Mouse (Mus musculus) left cerebral cortex, adult 2 months (tissue): ENCODE measurements around the gene Ccr8. TPM values are rescaled to one million over a fixed set of nuclear protein-coding genes. Genes with fewer than 3 reads are reported as not detected.
A peak's percentile ranks its signal among the peaks of the same experiment; 100 is the strongest.

Source experiments
- DNase-seq, 2 experiments: peaks; one replicate each; pipeline ENCODE4 v3.0.0; 2021 to 2022; ENCODE audit warnings: low spot score in 2 of 2, mixed read lengths in 1 of 2; ENCODE audit errors: extremely low spot score in 1 of 2
- H3K27ac ChIP-seq: fragments of 200-600 bp; 2 replicates; pipeline ENCODE4 v1.8.1; 2022
- H3K4me3 ChIP-seq: fragments of 200-600 bp; 2 replicates; pipeline ENCODE4 v1.8.1; 2022
- CTCF ChIP-seq: fragments of 200-600 bp; IDR thresholded peaks from 2 replicates; pipeline ENCODE4 v1.8.1; 2022; ENCODE audit warnings: antibody characterized with exemption, mild to moderate bottlenecking, moderate library complexity
- intact Hi-C: fragments of 180-260 bp; cut with DNase I; formaldehyde crosslinking; loops from one replicate; pipeline ENCODE4 v1.15.1; 2025
- long read RNA-seq, 2 experiments: library from polyadenylated mRNA; stranded (forward); transcript quantifications; one replicate each; pipeline ENCODE4 v2.0.0; 2021; ENCODE audit warnings: borderline mapping rate in 2 of 2
- total RNA-seq, 2 experiments: library from RNA; stranded (reverse); gene quantifications; 2 replicates each; pipeline ENCODE4 v1.2.3; 2021

Ccr8 gene
- not detected for total RNA-seq
- long read RNA-seq, experiment 1 = 0 reads
- long read RNA-seq, experiment 2 = 0 reads

DNA sequence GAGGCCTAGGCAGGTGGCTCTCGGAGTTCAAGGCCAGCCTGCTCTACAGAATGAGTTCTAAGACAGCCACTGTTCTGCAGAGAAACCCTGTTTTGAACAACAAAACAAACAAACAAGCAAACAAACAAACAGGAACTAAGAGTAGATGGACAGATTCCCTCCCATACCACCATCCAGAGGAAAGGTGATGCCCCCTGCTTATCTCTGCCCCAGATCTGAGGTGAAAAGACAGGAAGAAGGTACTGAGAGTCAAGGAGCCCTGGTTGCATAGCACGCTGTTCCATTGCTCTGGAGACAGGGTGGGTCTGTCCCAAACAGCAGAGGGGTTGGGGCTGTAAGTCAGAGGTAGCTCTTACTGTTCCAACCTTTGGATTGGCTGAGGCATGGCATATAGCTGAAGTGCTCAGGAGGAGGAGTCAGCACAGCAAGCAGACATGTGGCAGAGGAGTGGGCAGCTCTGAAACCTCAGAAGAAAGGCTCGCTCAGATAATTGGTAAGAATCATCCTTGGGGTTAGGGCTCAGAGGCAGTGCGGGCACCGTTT is at the start of gene Ccr8:
Gene Ccr8 (plus strand): TSS at position 419 of the 543 bp plus-strand sequence.
- H3K4me3 ChIP-seq = no peak within 1 kb of the TSS
- TF ChIP-seq CTCF = no peak
- intact Hi-C loops = no loop called here

DNA sequence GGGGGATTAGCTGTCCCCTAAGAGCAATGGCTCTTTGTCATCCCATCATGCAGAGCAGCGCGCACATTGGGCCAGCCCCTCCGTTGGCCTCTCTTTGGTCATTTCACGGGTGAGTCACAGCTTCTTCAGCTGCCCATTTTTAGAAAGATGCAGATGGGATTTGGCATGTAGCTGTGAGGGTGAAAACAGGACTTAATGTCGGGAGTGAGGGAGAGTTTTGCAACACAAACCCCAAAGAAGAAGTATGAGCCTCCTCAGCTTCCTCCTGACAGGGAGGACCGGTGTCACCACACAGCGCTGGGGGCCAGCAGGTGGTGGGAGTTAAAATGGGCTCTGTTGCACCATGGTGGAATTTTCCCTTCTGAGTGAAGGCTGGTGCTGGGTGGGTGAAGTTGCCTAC is 48.8 kb upstream of the Ccr8 start:
- no peak for DNase-seq
- intact Hi-C loops = no loop called here
- H3K27ac ChIP-seq = no peak overlapping the region
- H3K4me3 ChIP-seq = no peak overlapping the region
- TF ChIP-seq CTCF = no peak

More for the DNA sequence above, at the start of gene Ccr8:
- H3K27ac ChIP-seq = no peak within 1 kb of the TSS
- no peak for DNase-seq

DNA sequence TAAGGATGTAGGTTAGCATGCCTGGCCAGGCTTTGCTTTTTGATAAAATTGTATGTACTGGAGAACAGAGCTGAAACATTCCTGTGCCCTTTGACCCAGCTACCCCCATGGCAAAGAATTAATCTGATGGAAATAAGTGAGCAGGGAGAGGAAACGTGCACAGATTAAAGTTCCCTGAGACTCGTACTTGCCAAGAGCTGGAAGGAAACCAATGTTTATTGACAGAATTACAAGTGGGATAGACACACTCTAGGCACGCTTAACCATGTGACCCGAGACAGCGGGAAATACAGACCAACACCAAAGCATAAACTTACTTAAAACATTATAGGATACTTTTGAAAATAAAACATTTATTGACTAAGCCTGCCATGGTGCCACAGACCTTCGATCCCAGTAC is 43.4 kb upstream of the Ccr8 start:
- intact Hi-C loops = no loop called here
- TF ChIP-seq CTCF = no peak
- H3K4me3 ChIP-seq = no peak overlapping the region
- H3K27ac ChIP-seq = no peak overlapping the region
- no peak for DNase-seq

DNA sequence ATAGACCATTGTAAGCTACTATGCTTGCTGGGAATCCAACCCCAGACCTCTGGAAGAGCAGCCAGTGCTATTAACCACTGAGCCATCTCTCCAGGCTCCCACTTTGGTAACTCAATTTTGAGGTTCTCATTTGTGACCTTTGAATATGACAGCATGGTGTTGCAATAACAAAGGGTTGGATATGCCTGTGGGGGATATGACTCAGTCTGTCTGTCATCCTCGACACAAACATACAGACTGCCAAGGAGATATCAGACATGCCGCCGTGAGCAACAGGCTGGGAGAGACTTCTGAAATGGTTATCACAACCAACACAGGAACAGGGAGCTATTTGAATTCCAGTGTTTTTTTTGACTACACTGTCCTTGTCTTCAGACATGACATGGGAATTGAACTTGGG is 42.5 kb upstream of the Ccr8 start:
- intact Hi-C loops = no loop called here
- Histone ChIP-seq H3K27ac (no peak overlapping the region), H3K4me3 (no peak overlapping the region)
- no peak for TF ChIP-seq CTCF
- no peak for DNase-seq

DNA sequence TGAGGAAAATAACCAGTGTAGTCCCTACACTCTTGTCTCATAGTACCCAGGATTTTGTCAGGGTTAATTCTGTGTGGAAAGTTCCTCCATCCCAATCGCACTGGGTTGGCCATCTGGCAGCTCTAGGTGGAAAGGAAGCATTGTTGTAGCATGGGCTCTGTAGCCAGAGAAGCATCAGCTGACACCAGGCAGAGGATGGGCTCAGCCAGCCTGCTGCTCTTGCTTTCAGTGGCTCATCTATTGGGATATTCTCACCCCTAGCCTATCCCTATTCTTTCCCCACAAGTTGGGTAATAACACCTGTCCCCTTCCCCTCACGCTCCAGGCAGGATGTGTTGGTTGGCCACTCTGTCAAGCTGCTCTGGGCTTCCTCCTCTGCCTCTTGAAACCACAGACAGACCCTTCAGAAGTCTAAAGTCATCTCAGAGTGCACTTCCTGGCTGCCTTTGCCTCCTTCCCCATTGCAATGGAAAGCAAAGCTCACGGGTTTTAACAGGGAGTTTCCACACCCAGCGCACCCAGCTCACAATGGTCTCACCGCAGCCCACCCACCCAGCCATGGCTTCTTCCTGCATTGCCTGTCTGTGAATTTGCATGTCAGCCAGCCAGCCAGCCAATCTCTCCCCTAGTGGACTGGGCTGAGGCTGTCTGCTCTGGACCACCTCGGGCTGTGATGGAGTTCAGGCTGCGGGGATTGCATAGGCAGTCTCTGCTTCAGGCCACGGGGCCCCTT is 37.2 kb upstream of the Ccr8 start:
- no peak for DNase-seq
- TF ChIP-seq CTCF = no peak
- Histone ChIP-seq H3K27ac (peak overlapping the region; percentile 28; the same call in 1 of the 2 replicates), H3K4me3 (no peak overlapping the region)
- intact Hi-C loops = no loop called here

DNA sequence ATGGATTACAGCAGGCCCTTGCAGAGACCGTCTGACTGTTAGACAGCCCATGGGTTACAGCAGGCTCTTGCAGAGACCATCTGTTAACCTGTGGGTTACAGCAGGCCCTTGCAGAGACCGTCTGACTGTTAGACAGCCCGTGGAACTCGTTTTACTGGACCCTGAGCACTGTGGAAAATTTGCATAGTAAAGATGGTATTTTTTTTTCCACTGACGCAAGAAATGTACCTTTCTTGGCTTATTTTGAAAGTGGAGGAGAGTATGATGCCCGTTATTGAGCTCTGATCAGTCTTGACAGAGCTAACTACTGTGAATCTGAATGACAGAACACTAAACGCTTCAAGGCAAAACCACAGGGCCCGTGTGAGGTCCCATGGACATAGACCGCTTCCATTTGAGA is 35.7 kb upstream of the Ccr8 start:
- no peak for DNase-seq
- intact Hi-C loops = no loop called here
- Histone ChIP-seq H3K27ac (no peak overlapping the region), H3K4me3 (no peak overlapping the region)
- no peak for TF ChIP-seq CTCF

DNA sequence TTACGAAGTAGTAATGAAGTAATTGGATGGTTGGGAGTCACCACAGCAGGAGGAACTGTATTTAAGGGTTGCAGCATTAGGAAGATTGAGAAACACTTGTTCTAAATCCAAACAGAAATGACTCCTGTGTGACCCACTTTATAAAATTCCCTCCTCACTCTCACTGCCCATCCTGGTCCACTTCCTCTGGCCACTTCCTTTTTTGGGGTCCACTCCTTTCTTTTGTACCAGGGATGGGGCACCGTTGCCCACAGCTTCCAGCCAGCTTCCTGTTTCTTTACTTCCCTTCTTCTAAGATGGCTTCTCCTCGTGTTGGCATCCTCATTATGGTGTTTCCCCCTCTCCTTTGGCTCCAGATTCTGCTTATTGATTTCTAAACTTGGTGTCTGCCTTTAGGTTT is 33.2 kb upstream of the Ccr8 start:
- intact Hi-C loops = no loop called here
- Histone ChIP-seq H3K27ac (no peak overlapping the region), H3K4me3 (no peak overlapping the region)
- no peak for DNase-seq
- no peak for TF ChIP-seq CTCF

DNA sequence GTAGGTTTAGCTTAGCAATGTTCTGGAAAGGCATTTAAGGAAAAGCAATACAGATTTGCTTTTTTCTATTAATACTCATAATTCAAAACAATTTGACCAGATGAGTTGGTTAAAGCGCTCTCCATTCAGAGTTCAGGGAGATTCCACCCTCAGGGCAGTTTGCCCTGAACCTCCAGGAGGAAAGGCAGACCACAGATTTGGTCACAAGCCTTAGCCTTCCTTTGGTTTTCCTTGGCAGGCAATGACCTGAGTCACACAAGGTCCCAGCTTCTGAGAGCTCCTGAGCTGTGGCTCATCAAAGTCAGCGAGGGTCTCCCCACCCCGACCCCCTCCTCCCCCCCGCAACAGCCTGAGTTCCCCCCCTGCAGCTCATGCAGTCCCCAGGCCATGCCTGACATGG is 27.6 kb upstream of the Ccr8 start:
- no peak overlapping the region for H3K4me3 ChIP-seq
- no peak overlapping the region for H3K27ac ChIP-seq
- TF ChIP-seq CTCF = no peak
- DNase-seq = no peak
- intact Hi-C loops = no loop called here

DNA sequence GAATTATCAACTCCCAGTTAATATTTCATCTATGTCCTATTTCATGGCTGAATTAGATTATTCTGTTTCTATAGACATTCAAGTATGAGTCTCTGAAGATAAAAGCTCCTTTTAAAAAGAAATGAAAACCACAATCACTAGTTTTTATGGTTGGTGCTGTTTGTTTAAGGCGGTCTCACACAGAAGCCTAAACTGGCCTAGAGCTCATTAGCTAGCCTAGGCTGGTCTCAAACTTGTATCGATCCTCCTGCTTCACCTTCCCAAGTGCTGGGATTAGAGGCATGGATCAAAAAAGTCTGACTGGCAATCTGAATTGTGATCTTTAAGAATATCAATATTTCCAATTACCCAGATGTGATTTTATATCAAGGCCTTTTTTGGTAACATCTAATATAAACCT is 24.3 kb upstream of the Ccr8 start:
- 0 out of 2 replicates have a peak overlapping the region, but pooled peaks have one; percentile 14 for H3K4me3 ChIP-seq
- no peak for TF ChIP-seq CTCF
- intact Hi-C loops = no loop called here
- DNase-seq = no peak
- no peak overlapping the region; the same call in 1 of the 2 replicates for H3K27ac ChIP-seq

DNA sequence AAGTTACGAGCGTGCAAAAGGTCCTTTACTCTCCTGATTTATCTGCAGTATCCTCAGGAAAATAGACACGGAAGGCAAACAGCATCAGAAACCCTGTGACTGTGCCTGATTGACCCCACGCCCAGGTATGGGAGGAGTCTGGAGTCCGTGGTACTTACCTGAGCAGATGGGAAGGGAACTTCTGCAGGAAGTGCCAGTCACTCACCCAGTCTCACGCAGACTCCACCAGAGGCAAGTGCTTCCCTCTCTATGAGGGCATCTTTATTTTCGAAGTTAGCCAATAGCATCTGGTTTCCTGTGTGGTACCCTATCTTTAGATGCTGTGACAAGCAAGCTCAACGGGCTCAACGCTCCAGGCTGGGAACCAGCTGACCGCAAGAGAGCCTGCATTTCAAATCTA is 23.9 kb upstream of the Ccr8 start:
- no peak for TF ChIP-seq CTCF
- Histone ChIP-seq H3K27ac (no peak overlapping the region; the same call in 1 of the 2 replicates), H3K4me3 (no peak overlapping the region)
- intact Hi-C loops = no loop called here
- no peak for DNase-seq

DNA sequence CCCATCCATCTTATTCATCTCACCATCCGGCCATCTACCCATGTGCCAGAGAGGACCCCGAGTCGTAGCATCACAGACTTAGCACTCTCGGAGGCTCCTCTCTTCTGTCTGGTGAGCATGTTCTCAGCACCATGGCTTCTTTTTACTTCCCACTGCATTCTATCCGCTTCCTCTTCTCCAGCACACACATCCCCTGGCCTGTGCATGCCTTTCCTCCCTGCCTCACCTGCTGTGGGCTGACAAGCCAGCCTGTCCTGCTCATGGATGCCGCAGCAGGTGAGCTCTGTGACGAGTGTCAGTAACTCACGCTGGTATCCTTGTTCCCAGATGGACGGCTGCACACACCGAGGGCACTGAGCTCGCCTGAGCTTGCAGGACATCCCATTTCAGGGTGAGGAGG is 22.1 kb upstream of the Ccr8 start, which contains the start of gene Cx3cr1:
Gene Cx3cr1 (minus strand): TSS at position 101 of the 400 bp plus-strand sequence.
- intact Hi-C loops = no loop called here
- no peak for TF ChIP-seq CTCF
- no peak for DNase-seq
- H3K27ac ChIP-seq = peak within 1 kb of the TSS; percentile 7; the same call in 1 of the 2 replicates
- no peak within 1 kb of the TSS for H3K4me3 ChIP-seq

DNA sequence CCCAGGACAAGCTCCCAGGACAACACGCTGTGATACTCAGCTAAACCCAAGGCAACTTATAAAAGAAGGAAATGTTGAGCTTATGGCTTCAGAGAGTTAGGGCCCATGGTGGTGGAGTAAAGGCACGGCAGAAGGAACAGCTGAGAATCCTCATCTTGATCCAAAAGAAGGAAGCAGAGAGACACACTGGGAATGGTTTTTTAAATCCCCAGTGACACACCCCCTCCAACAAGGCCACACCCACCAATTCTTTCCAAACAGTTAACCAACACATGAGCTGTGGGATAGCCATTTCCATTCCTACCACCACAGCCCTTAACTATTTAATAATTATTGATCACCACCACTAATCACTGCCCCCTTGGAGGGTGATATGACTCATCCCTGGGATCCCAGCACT is 20.7 kb upstream of the Ccr8 start:
- no peak for DNase-seq
- TF ChIP-seq CTCF = no peak
- intact Hi-C loops = no loop called here
- Histone ChIP-seq H3K4me3 (no peak overlapping the region), H3K27ac (no peak overlapping the region)

DNA sequence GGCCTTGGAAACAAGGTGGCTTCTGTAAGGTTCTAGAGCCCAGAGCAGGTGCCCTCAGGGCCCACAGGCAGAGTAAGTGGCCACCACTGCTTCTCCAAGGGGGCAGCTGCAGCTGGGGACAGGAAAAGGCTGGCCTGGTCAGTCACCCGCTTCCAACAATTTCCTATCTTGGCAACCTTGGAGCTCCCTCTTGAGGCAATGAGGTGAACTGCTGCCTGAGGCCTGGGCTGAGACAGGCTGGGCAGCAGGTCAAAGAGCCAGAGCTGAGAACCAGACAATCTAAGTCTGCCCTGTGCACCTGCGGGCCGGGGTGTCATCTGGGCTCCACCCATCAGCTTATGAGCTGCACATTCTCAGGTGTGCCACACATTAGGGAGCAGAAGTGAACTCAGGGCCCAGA is 18.7 kb upstream of the Ccr8 start:
- peak; percentile 100 for TF ChIP-seq CTCF
- intact Hi-C loops = loop anchor here (1.0 to 2.0 kb wide), 2 partner anchors 26 to 46 kb away; no protein-coding TSS in a partner anchor
- Histone ChIP-seq H3K27ac (no peak overlapping the region), H3K4me3 (no peak overlapping the region)
- peak; percentile 67 to 83 for DNase-seq
